Mouse (Mus musculus) monocyte, adult 5-6 weeks (primary cell): Measurements from ENCODE around the gene Asf1b. TPM values are rescaled to one million over a fixed set of nuclear protein-coding genes. Genes with fewer than 3 reads are reported as not detected.
"Not testable (repeated sequence)": the region's sequence is repeated elsewhere in the genome, so short reads cannot be mapped to it uniquely, and the experiment has no call there.

ENCODE experiments used
- ATAC-seq: fragments of 153-309, 156-312 bp; replicated peaks from 2 replicates; pipeline ENCODE4 v1.8.0; 2017; ENCODE audit warnings: mild to moderate bottlenecking; ENCODE audit not compliant: low TSS enrichment, insufficient number of reproducible peaks, severe bottlenecking, poor library complexity, low FRiP score
- total RNA-seq: library from RNA; stranded (forward); fragments of 200-1000, 200-491, 200-594 nt; gene quantifications from 3 replicates; pipeline ENCODE4 v1.2.3, GENCODE M21; 2017

Asf1b gene
- total RNA-seq, 1 experiment from 2014 or later, result 3.6 TPM

DNA sequence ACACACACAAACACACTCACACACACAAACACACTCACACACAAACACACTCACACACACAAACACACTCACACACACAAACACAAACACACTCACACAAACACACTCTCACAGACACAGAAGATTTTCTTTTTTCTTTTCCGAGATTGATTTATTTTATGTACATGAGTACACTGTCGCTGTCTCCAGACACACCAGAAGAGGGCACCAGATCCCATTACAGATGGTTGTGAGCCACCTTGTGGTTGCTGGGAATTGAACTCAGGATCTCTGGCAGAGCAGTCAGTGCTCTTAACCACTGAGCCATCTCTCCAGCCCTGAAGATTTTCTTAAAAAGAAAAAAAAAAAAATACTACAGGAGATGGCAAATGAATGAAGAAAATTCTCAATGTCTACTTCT lies 27.9 kb downstream of the Asf1b start:
- ATAC-seq, result not testable (repeated sequence)

DNA sequence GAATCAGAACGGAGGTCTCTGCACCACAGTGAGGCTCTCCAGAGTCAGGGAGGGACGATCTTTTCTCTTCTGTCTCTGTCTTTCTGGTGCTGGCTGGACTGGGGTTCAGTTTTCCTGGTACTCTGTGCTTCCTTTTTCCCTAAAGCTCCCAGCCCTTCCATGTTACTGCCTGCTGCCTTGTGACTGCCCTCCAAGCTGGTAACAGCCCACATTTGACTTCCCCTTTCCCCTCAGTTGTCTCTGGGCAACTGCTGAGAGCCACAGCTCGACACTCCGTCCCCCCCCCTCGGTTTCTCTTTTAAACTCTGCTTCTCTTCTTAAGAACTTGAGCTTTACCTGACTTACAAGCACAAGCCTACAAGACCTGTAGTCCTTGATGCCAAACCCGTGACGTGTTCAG lies 33.9 kb downstream of the Asf1b start:
- ATAC-seq, result peak; percentile 48; the same call in 1 of the 2 replicates

DNA sequence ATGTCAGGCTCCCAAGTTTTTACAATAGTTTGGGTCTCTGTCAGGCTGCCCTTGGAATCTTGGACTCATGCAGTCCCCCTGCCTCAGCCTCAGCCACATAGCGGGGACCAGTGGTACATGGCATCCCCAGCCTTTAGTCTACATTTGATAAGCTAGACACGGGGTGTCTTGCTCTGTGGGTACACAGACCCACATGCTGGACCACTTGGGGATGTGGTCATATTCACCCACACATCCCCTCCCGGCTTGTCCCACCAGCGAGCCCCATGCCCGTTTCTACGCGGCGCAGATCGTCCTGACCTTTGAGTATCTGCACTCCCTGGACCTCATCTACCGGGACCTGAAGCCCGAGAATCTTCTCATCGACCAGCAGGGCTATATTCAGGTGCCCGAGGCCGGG lies 34.9 kb downstream of the Asf1b start:
- ATAC-seq, result no peak

DNA sequence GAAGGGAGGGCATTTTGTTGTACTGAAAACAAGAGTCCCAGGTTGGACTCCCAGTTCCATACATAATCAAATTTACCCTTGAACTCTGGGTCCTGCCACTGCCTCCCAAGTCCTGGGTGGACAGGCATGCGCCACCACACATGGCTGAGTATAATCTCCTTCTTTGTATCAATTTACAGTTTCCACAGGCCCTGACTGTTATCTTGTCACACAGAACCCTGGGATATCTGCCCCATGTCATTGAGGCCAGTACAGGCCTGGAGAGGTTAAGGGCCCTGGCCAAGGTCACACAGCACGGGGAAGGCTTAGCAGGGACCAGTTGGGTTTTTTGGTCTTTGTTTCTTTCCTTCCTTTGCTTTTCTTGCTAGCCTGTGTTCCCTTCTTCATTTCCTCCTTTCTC lies 37.2 kb downstream of the Asf1b start:
- ATAC-seq, result no peak

DNA sequence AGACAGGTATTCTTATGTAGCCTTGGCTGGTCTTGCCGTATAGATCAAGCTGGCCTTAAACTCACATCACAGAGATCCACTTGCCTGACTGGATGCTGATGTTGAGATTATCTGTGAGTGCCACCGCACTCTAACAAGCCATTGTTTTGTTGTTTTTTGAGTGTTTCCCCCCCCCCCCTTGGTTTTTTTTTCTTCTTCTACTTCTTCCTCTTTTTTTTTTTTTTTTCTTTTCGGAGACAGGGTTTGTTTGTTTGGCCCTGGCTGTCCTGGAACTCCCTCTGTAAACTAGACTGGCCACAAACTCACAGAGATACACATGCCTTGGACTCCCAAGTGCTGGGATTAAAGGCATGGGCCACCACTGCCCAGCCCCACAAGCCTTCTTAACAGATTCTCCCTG lies 38.7 kb downstream of the Asf1b start:
- ATAC-seq, result no peak

DNA sequence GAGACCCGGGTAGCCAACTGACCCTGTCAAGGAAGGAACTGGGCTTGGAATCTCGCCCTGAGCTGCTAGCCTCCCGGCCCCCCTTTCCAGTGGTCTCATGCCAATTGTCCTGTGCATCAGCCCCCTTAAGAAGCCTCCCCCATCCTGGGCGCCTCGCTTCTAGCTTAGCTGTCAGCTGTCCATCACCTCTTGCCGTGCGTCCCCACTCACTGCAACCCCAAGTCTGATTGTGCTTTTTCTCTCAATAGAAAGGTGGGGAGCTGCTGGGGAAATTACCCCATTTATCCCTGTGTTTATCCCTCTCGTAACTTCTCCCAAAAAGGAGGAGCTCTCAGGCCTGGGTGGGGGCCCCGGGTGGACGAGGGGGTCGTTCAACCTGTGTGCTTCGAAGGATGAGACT lies 40.7 kb downstream of the Asf1b start:
- no peak for ATAC-seq

DNA sequence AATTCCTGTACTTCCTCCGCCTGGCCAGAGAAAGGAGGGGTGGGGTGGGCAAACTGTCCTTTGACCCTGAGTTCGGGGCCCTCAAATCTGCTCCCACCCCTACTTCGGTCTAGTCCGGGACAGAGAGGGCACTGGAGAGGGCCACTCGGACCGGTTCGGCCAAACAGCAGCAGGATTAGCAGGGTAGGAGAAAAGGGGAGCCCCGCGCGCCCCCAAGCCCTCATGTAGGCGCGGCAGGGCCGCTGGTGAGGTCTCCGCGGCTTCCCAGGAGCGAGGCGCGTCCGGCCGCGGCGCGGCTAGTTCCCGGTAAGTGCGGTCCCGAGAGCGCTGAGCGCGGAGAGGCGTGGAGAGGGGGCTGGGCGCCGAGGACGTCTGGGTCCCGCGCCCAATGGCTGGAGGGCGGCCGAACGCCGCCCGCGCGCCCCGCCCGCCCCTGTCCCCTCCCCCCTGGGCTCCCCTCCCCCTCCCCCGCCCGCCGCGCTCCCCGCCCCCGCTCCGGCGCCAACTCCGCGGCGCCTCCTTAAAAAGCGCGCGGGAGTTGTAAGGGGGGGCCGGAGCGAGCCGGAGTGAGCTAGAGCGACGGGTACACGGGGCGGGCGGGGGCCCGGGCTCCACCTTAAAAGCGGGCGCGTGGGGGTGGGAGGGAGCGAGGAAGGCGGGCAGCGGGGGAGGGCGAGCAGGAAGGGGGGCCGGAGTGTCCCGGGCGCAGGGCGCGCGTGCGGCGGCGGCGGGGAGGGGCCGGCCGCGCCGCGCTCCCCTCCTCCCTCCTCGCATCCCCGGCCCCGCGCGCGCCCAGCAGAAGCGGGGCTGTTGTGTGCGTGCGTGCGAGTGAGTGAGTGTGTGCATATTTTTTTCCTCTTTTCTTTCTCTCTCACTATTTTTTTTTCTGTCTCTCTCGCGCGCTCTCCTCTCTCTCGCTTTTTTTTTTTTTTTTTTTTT lies 41.5 kb downstream of the Asf1b start:
- ATAC-seq, result 0 out of 2 replicates have a peak, but pooled peaks have one; percentile 24

DNA sequence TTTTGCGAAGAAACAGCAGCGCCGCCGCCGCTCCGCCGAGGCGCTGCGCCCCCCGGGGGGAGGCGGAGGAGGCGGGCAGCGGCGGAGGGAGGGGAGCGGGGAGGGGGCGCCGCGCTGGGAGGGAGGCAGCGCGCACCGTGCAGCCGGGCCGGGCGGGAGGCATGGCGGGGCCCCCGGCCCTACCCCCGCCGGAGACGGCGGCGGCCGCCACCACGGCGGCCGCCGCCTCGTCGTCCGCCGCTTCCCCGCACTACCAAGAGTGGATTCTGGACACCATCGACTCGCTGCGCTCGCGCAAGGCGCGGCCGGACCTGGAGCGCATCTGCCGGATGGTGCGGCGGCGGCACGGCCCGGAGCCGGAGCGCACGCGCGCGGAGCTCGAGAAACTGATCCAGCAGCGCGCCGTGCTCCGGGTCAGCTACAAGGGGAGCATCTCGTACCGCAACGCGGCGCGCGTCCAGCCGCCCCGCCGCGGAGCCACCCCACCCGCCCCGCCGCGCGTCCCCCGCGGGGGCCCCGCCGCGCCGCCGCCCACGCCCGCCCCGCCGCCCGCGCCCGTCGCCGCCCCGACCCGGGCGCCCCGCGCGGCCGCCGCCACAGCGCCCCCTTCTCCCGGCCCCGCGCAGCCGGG lies 42.3 kb downstream of the Asf1b start, which contains the start of gene Samd1:
Gene Samd1 (plus strand): TSS at position 162 of the 631 bp plus-strand sequence.
- no peak for ATAC-seq

DNA sequence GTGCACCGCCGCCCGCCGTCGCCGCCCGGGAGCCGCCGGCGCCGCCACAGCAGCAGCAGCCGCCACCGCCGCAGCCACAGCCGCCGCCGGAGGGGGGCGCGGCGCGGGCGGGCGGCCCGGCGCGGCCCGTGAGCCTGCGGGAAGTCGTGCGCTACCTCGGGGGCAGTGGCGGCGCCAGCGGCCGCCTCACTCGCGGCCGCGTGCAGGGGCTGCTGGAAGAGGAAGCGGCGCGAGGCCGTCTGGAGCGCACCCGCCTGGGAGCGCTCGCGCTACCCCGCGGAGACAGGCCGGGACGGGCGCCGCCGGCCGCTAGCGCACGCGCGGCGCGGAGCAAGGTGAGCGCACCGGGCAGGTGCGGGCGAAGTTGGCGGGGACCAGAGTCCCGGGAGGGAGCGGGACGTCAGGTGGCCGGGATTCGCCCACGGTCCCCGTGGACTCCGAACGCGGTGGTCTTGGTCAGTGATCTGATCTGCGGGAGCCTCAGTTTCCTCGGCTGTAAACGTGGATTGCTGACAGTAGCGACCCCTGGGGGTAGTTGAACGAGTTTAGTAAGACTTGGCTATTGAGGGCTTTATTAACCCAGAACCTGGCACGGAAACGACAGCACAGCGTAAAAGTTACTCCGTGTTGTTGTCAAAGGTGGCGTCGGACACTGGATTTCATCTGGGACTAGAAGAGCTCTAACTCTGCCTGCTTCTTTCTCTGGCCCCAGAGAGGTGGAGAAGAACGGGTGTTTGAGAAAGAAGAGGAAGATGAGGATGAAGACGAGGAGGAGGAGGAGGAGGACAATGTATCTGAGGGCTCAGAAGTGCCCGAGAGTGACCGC lies 43.1 kb downstream of the Asf1b start:
- 0 out of 2 replicates have a peak, but pooled peaks have one; percentile 7 for ATAC-seq

DNA sequence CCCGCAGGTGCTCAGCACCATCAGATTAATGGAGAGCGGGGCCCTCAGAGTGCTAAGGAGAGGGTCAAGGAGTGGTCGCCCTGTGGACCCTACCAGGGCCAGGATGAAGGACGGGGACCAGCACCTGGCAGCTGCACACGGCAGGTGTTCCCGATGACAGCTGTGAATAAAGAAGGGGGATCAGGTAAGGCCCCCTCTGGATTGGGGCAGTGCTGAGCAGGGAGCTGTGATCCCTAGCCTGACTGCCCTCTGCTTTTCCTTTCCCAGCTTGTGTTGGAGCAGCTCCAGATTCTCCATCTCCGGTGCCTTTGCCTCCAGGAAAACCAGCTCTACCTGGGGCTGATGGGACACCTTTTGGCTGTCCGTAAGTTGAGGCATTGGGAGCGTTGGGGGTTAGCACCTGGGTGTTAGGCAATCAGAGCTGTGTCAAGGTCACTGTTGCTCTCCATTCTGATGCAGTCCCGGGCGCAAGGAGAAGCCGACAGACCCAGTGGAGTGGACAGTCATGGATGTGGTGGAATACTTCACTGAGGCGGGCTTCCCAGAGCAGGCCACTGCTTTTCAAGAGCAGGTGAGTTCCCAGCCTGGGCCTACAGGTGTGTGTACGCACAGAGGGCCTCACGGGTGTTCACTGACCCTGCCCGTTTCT lies 43.9 kb downstream of the Asf1b start:
- no peak for ATAC-seq

DNA sequence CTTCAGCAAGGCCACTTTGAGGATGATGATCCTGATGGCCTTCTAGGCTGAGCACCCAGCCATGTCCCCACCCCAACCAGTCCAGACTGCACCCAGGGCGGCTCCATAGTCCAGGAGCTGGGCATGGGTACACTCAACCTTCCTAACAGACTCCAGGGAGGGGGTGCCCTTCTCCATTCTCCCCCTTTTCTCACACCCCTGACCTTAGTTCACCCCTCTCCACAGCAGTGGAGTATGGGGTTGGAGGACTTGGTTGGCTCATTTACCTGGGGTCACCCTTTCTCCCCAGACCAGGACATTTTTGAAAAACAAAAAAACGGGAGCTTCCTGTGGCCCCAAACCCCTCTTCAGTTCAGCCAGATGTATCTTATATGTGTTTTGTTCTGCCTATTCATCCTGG lies 44.5 kb downstream of the Asf1b start:
- ATAC-seq, result no peak

DNA sequence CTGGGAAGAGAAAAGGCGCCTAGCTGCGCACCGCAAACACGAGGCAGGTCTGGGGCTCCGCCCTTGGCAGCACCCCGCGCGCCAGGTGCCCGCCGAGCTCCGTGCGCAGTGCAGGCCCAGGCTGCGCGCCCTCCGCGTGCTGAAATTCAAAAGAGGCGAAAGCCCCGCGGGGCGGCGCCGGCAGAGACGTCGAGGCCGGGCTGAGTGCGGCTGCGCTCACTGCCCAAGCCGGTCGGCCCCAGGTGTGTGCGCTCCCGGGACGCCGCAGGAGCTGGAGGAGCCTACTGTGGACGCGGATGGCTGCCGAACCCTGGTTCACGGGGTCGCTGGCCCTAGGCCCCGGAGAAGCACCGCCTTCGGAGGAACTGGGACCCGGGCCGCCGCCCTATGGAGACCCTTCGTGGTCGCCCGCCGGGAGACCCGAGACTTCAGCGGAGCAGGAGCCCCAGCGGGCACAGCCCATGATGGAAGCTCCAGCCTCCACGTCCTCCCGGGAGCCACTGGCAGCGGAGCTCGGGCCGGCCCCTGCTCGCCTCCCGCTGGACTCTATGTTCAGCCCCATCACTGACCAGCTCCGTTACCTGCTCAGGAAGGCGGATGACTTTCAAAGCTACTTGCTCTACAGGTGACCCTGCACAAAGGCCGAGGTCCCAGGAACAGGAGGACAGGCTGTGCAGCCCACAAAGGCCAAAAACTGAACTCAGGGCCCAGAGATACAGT lies 46.1 kb downstream of the Asf1b start, which contains the start of gene 1700067K01Rik:
Gene 1700067K01Rik (plus strand): TSS at position 222 of the 720 bp plus-strand sequence.
- ATAC-seq, result no peak

DNA sequence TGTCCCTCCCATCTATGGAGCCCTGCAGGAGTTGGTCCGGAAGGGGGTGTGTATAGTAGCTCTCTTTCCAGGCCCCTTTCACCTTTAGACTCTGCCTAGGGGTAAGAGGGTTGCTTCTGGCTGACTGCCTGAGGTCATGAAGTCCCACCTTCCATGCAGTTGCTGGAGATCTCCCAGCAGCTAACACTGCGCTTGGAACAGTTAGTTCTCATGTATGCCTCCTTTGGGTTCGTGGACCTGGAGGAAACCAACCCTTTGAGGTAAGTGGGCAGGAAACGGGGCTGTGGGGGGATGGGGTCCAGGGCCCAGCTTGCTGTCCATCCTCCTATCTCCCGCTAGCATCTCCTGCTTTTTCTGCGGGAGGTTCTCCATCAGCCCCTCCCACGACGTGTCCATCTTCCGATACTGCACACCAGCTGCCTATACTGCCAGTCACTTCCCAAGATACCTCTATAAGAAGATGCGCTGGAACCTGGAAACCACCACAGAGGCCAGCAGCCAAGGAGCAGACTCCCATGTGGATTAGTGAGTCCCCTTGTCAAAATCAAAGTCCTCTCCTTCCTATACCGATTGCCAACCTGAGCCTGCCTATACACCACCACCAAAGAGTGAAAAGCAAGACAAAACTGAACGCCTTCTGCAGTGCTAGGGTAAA lies 47.8 kb downstream of the Asf1b start:
- ATAC-seq, result no peak

DNA sequence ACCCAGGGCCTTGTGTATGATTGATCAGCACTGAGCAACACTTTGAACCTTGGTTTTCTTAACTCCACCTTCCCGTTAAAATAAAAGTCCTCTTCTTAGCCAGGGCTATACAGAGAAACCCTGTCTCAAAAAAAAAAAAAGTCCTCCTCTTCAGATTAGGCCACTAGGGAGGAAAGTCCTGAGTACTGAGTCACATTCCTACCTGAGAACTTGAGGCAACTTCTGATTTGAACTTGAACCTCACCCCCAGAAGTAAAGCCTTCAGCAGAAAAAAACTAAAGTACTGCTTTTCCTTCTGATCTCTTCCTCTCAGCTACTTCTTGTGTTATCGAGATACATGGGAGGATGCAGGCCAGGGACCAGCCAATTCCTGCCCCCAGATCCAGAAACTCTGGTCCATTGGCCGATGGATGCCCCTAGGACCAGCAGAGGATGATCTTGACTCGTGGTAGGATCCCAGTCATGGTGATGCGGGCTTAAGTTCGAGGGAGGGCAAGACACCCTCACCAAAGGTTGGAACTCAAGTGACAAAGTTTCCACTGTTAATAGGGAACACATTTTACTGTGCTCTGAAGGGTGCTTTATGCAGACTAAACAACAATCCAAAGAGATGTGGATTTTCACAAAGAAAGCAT lies 48.4 kb downstream of the Asf1b start:
- ATAC-seq, result no peak

DNA sequence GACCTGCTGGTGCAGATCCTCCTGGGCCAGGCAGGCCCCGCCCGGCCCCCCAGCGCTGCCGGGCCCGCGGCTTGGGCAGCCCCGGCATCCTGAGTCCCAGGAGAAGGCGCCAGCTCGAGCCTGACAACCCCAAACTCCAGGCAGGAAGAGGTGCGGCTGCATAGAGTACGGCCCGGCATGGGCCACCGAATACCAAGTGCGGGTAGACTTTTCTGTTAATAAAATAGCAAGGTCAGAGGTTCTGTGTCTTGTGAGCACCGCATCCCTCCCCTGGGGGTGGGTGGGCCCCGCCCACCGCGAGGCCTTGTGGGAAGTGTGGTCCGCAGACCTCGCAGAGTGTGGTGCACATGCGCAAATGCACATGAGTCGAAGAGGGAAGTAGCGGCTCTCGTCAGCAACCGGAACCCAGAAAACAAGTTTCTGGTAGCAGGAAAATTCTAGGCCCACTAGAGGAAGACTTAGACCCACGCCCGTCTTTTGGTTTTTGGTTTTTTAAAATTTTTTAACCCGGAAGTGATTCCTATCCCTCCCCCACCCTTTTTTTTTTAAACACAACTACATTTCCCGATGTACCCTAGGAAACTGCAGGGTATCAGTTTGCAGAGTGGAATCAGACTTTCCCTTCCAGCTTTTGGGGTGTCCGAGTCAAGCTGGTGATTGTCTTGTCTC lies 49.4 kb downstream of the Asf1b start:
- peak; percentile 97 for ATAC-seq

DNA sequence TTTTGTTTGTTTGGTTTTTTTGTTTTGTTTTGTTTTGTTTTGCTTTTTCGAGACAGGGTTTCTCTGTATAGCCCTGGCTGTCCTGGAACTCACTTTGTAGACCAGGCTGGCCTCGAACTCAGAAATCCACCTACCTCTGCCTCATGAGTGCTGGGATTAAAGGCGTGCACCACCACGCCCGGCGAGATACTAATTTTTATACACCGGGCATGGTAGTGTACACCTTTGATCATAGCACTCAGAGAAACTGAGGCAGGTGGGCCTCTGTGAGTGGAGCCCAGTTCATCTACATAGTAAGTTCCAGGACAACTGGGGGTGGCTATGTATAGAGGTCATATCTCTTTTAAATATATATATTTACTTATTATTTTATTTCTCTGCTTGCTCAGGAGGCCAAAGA lies 50.2 kb downstream of the Asf1b start:
- ATAC-seq, result not testable (repeated sequence)

DNA sequence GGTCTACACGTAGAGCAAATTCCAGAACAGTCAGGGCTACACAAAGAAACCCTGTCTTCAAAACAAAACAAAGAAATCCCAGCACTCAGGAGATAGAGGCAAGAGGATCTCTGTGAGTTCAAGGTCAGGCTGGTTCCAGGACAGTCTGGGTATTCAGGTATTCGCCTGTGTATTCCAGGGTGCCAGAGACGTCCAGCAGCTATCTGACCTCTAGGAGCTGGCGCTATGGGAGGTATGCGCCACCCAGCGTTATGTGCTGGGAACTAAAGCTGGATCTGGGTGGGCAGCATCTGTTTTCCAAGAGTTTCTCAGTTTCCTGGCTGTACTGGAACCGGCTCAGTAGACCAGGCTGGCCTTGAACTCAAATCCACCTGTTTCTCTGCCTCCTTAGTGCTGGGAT lies 53.1 kb downstream of the Asf1b start:
- no peak for ATAC-seq
